Mouse (Mus musculus): ENCODE measurements around the gene Crybb3. TPM values are rescaled to one million over a fixed set of nuclear protein-coding genes. Genes with fewer than 3 reads are reported as not detected.

Gene Crybb3
- polyA plus RNA-seq, 1 experiment = not detected

- Histone ChIP-seq H3K4me1 (ENCODE audit: control insufficient read depth, insufficient read depth, insufficient read length, low read length) (no peaks in the 10 kb centered on the region), H3K27ac (replicated peaks; ENCODE audit: low read depth, low read length) (no peak overlapping the region), H3K4me3 (ENCODE audit: insufficient read depth, low read depth, low read length) (no peak overlapping the region)
These were observed 8.8 kb upstream of the Crybb3 start for GRCm38 (mm10) chr5:113090077-113090690.

GRCm38 (mm10) chr5:113087465-113087864 is 6.1 kb upstream of the Crybb3 start:
- H3K4me1 ChIP-seq (ENCODE audit: control insufficient read depth, insufficient read depth, insufficient read length, low read length) = no peaks in the 10 kb centered on the region
- no peak overlapping the region for H3K4me3 ChIP-seq (ENCODE audit: insufficient read depth, low read depth, low read length)

GRCm38 (mm10) chr5:113086990-113087389 is 5.6 kb upstream of the Crybb3 start:
- Histone ChIP-seq H3K4me3 (ENCODE audit: insufficient read depth, low read depth, low read length) (no peak overlapping the region), H3K27ac (replicated peaks; ENCODE audit: low read depth, low read length) (no peak overlapping the region), H3K4me1 (ENCODE audit: control insufficient read depth, insufficient read depth, insufficient read length, low read length) (no peaks in the 10 kb centered on the region)

More at GRCm38 (mm10) chr5:113087465-113087864, 6.1 kb upstream of the Crybb3 start:
- H3K27ac ChIP-seq (replicated peaks; ENCODE audit: low read depth, low read length) = no peak overlapping the region

GRCm38 (mm10) chr5:113086439-113086838 is 5.1 kb upstream of the Crybb3 start:
- Histone ChIP-seq H3K27ac (replicated peaks; ENCODE audit: low read depth, low read length) (no peak overlapping the region), H3K4me3 (ENCODE audit: insufficient read depth, low read depth, low read length) (no peak overlapping the region), H3K4me1 (ENCODE audit: control insufficient read depth, insufficient read depth, insufficient read length, low read length) (no peaks in the 10 kb centered on the region)

- no peaks in the 10 kb centered on the region for H3K4me1 ChIP-seq (ENCODE audit: control insufficient read depth, insufficient read depth, insufficient read length, low read length)
- no peak overlapping the region for H3K27ac ChIP-seq (replicated peaks; ENCODE audit: low read depth, low read length)
- H3K4me3 ChIP-seq (ENCODE audit: insufficient read depth, low read depth, low read length) = no peak overlapping the region
These were observed 4.5 kb upstream of the Crybb3 start for GRCm38 (mm10) chr5:113085931-113086330.

GRCm38 (mm10) chr5:113084309-113084708 is 2.9 kb upstream of the Crybb3 start:
- Histone ChIP-seq H3K27ac (replicated peaks; ENCODE audit: low read depth, low read length) (no peak overlapping the region), H3K4me1 (ENCODE audit: control insufficient read depth, insufficient read depth, insufficient read length, low read length) (no peaks in the 10 kb centered on the region), H3K4me3 (ENCODE audit: insufficient read depth, low read depth, low read length) (no peak overlapping the region)

GRCm38 (mm10) chr5:113082356-113083168 is 1.2 kb upstream of the Crybb3 start:
- Histone ChIP-seq H3K4me1 (ENCODE audit: control insufficient read depth, insufficient read depth, insufficient read length, low read length) (no peaks in the 10 kb centered on the region), H3K27ac (replicated peaks; ENCODE audit: low read depth, low read length) (no peak overlapping the region), H3K4me3 (ENCODE audit: insufficient read depth, low read depth, low read length) (no peak overlapping the region)

- no peak overlapping the region for H3K27ac ChIP-seq (replicated peaks; ENCODE audit: low read depth, low read length)
- H3K4me1 ChIP-seq (ENCODE audit: control insufficient read depth, insufficient read depth, insufficient read length, low read length) = no peaks in the 10 kb centered on the region
- H3K4me3 ChIP-seq (ENCODE audit: insufficient read depth, low read depth, low read length) = no peak overlapping the region
These were observed 364 bp downstream of the Crybb3 start for GRCm38 (mm10) chr5:113081020-113081419.

- Histone ChIP-seq H3K27ac (replicated peaks; ENCODE audit: low read depth, low read length) (no peak overlapping the region), H3K4me3 (ENCODE audit: insufficient read depth, low read depth, low read length) (no peak overlapping the region), H3K4me1 (ENCODE audit: control insufficient read depth, insufficient read depth, insufficient read length, low read length) (no peaks in the 10 kb centered on the region)
These were observed 1.6 kb downstream of the Crybb3 start for GRCm38 (mm10) chr5:113079783-113080182.

GRCm38 (mm10) chr5:113078686-113079085 is 2.7 kb downstream of the Crybb3 start:
- no peak overlapping the region for H3K4me3 ChIP-seq (ENCODE audit: insufficient read depth, low read depth, low read length)
- H3K27ac ChIP-seq (replicated peaks; ENCODE audit: low read depth, low read length) = no peak overlapping the region
- no peaks in the 10 kb centered on the region for H3K4me1 ChIP-seq (ENCODE audit: control insufficient read depth, insufficient read depth, insufficient read length, low read length)

- no peak within 1 kb of the TSS for H3K4me3 ChIP-seq (ENCODE audit: insufficient read depth, low read depth, low read length)
These were observed 11.4 kb downstream of the Crybb3 start, which contains the start of gene Crybb2 for GRCm38 (mm10) chr5:113070017-113070416. TSS of gene Crybb2 (minus strand) at chr5:113070117.

GRCm38 (mm10) chr5:113054308-113054707 is 27.1 kb downstream of the Crybb3 start:
- no peak overlapping the region for H3K4me3 ChIP-seq (ENCODE audit: insufficient read depth, low read depth, low read length)
- H3K27ac ChIP-seq (replicated peaks; ENCODE audit: low read depth, low read length) = no peak overlapping the region
- no peaks in the 10 kb centered on the region for H3K4me1 ChIP-seq (ENCODE audit: control insufficient read depth, insufficient read depth, insufficient read length, low read length)

More at GRCm38 (mm10) chr5:113070017-113070416, 11.4 kb downstream of the Crybb3 start, which contains the start of gene Crybb2:
- H3K27ac ChIP-seq (replicated peaks; ENCODE audit: low read depth, low read length) = no peak within 1 kb of the TSS
- no peaks in the 10 kb centered on the region for H3K4me1 ChIP-seq (ENCODE audit: control insufficient read depth, insufficient read depth, insufficient read length, low read length)

GRCm38 (mm10) chr5:113050581-113051185 is 30.7 kb downstream of the Crybb3 start:
- Histone ChIP-seq H3K4me3 (ENCODE audit: insufficient read depth, low read depth, low read length) (no peak overlapping the region), H3K4me1 (ENCODE audit: control insufficient read depth, insufficient read depth, insufficient read length, low read length) (no peaks in the 10 kb centered on the region), H3K27ac (replicated peaks; ENCODE audit: low read depth, low read length) (no peak overlapping the region)

- Histone ChIP-seq H3K4me3 (ENCODE audit: insufficient read depth, low read depth, low read length) (no peak overlapping the region), H3K27ac (replicated peaks; ENCODE audit: low read depth, low read length) (no peak overlapping the region), H3K4me1 (ENCODE audit: control insufficient read depth, insufficient read depth, insufficient read length, low read length) (no peaks in the 10 kb centered on the region)
These were observed 31.5 kb downstream of the Crybb3 start for GRCm38 (mm10) chr5:113049876-113050275.

- Histone ChIP-seq H3K27ac (replicated peaks; ENCODE audit: low read depth, low read length) (no peak overlapping the region), H3K4me3 (ENCODE audit: insufficient read depth, low read depth, low read length) (no peak overlapping the region), H3K4me1 (ENCODE audit: control insufficient read depth, insufficient read depth, insufficient read length, low read length) (peaks cover 14% of the 10 kb centered on the region)
These were observed 35.7 kb downstream of the Crybb3 start for GRCm38 (mm10) chr5:113045511-113046273.
